In the genomic region with DNA sequence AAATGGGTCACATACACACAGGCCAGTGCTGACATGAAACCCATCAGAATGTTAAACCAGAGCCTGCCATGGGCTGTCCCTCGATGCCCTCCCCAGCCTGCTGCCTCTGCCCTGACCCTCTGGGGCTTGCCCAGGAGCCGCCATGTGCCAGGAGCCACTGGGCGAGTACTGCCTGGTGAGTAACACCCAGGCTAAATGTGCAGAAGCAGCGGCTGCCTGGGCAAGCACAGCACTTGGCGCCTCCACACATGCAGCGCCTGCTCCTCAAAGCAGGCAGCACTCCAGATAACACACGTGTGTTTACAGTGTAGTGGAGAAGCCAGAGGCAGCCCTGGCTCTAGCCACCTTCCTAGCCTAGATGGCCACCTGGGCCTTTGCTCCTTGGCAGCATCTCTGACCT, we compare ENCODE assay signal across 12 mouse cellular contexts. TPM values are rescaled to one million over a fixed set of nuclear protein-coding genes. Genes with fewer than 3 reads are reported as not detected.
A peak's percentile ranks its signal among the peaks of the same experiment; 100 is the strongest.
DNase-seq lines count a peak whose midpoint lies in the region; ATAC-seq and TF ChIP-seq lines count a peak whose summit lies in the region.
"Had no signal": no experiment of that assay in that cellular context is flagged by ENCODE, and none has a peak within 500 bp of the region (broad histone marks: within the 10 kb centered on the region; RNA-seq: fewer than 3 reads in every experiment).

No protein-coding gene starts in this region.

- intact Hi-C loops in left cerebral cortex, adult 2 months (cut with DNase I): no loop called here

- TF ChIP-seq CTCF in left cerebral cortex, adult 2 months (IDR thresholded peaks at IDR 0.05): no peak
- no peak for TF ChIP-seq CTCF in heart, postnatal 0 days (IDR thresholded peaks at IDR 0.05; ENCODE audit: low read depth)

- peaks cover 72% of the 10 kb centered on the region for H3K4me1 ChIP-seq in heart, postnatal 0 days (ENCODE audit: control insufficient read depth, insufficient read depth)
- peaks cover 24% of the 10 kb centered on the region for H3K4me1 ChIP-seq in hindbrain, embryonic 14.5 days (replicated peaks; ENCODE audit: control insufficient read depth, insufficient read depth, low read length)
- H3K4me1 ChIP-seq: liver, embryonic 15.5 days had no signal

- no peak overlapping the region for H3K4me3 ChIP-seq in left cerebral cortex, adult 2 months
- no peak overlapping the region for H3K4me3 ChIP-seq in heart, postnatal 0 days (ENCODE audit: low read depth, low read length)
- H3K4me3 ChIP-seq in hindbrain, embryonic 14.5 days (replicated peaks; ENCODE audit: low read length): no peak overlapping the region
- H3K4me3 ChIP-seq: liver, embryonic 15.5 days; midbrain, embryonic 13.5 days had no signal

- no peak for TF ChIP-seq EP300 in heart, postnatal 0 days (IDR thresholded peaks at IDR 0.05; ENCODE audit: low read depth)

- H3K4me2 ChIP-seq in heart, postnatal 0 days (ENCODE audit: low read depth, low read length): no peak overlapping the region
- no peak overlapping the region for H3K4me2 ChIP-seq in hindbrain, embryonic 14.5 days (replicated peaks)
- H3K4me2 ChIP-seq: liver, embryonic 15.5 days; midbrain, embryonic 13.5 days had no signal

- H3K27me3 ChIP-seq in heart, postnatal 0 days (ENCODE audit: control insufficient read depth, insufficient read depth, low read length): no peaks in the 10 kb centered on the region
- no peaks in the 10 kb centered on the region for H3K27me3 ChIP-seq in hindbrain, embryonic 14.5 days (ENCODE audit: control insufficient read depth, insufficient read depth, low read length)
- H3K27me3 ChIP-seq: liver, embryonic 15.5 days; midbrain, embryonic 13.5 days had no signal

- 47% methylated on average over 7 of the region's 7 CpGs for WGBS in heart, postnatal 0 days
- 96% methylated on average over 7 of the region's 7 CpGs for WGBS in hindbrain, embryonic 14.5 days

- no peak overlapping the region for H3K27ac ChIP-seq in left cerebral cortex, adult 2 months
- peak overlapping the region; percentile 21; the same call in 1 of the 2 replicates for H3K27ac ChIP-seq in heart, postnatal 0 days (ENCODE audit: low read depth)
- no peak overlapping the region for H3K27ac ChIP-seq in hindbrain, embryonic 14.5 days
- H3K27ac ChIP-seq: liver, embryonic 15.5 days; midbrain, embryonic 13.5 days had no signal

- DNase-seq in cerebellum, adult 18-20 months: peak; percentile 46 to 53
- DNase-seq in left cerebral cortex, adult 18-20 months (ENCODE audit: low spot score in 2 of 2): peak; percentile 51
- DNase-seq in left cerebral cortex, adult 2 months (ENCODE audit: extremely low spot score in 1 of 2, low spot score in 2 of 2): no peak
- DNase-seq in gastrocnemius, adult 18-20 months (ENCODE audit: low spot score): peak; percentile 81
- DNase-seq in heart, postnatal 0 days (ENCODE audit: low spot score): peak; percentile 45
- no peak for DNase-seq in thymus, postnatal 25 days
- DNase-seq in hindbrain, embryonic 14.5 days (ENCODE audit: low spot score): no peak
- DNase-seq: kidney, adult 2 months had no signal

- H3K36me3 ChIP-seq in heart, postnatal 0 days (replicated peaks; ENCODE audit: control insufficient read depth, insufficient read depth, low read length): no peaks in the 10 kb centered on the region
- H3K36me3 ChIP-seq in hindbrain, embryonic 14.5 days (replicated peaks; ENCODE audit: control insufficient read depth, insufficient read depth): peaks cover 30% of the 10 kb centered on the region

- H3K9ac ChIP-seq in heart, postnatal 0 days (replicated peaks; ENCODE audit: low read depth, low read length): no peak overlapping the region
- no peak overlapping the region for H3K9ac ChIP-seq in hindbrain, embryonic 14.5 days
- H3K9ac ChIP-seq: liver, embryonic 15.5 days; midbrain, embryonic 13.5 days had no signal

- H3K9me3 ChIP-seq in heart, postnatal 0 days (replicated peaks; ENCODE audit: control insufficient read depth, low read length): no peaks in the 10 kb centered on the region
- no peaks in the 10 kb centered on the region for H3K9me3 ChIP-seq in hindbrain, embryonic 14.5 days (ENCODE audit: control insufficient read depth, low read length)
- H3K9me3 ChIP-seq: G1E; liver, embryonic 15.5 days; midbrain, embryonic 13.5 days had no signal

- ATAC-seq in cerebellum, adult (ENCODE audit: insufficient number of reproducible peaks, low FRiP score, low TSS enrichment): no peak
- no peak; the same call in 1 of the 2 replicates for ATAC-seq in heart, postnatal 0 days (ENCODE audit: insufficient read depth, low read depth)
- ATAC-seq in hindbrain, embryonic 14.5 days (ENCODE audit: low FRiP score): no peak
- ATAC-seq: midbrain, embryonic 13.5 days had no signal

RNA-seq across cellular contexts. Expression of gene Mtss1l, which starts 8.2 kb away (rescaled TPM):
- total RNA-seq in left cerebral cortex, adult 18-20 months (2021): 100 to 1,000 TPM; 208 to 219 TPM
- total RNA-seq in left cerebral cortex, adult 2 months (2021): 100 to 1,000 TPM; 207 to 234 TPM
- total RNA-seq in gastrocnemius, adult 18-20 months (2021): 100 to 1,000 TPM; 104 to 126 TPM
- 11.3 and 12.6 TPM in 2 replicates for total RNA-seq in heart, postnatal 0 days (2014; rRNA removed; ENCODE audit: low replicate concordance)
- 4.1 and 5.1 TPM in 2 replicates for polyA plus RNA-seq in heart, postnatal 0 days (2015; fragmentation: Nextera tagmentation; extraction: Ambion mirVana)
- 32.9 and 36.3 TPM in 2 replicates for polyA plus RNA-seq in hindbrain, embryonic 14.5 days (2014; fragmentation: Nextera tagmentation; extraction: Ambion mirVana)

Comparison
In these comparisons a context has a peak if more than half of its experiments do, and no peak if none do; other contexts are left out.
1. DNase-seq: peak in cerebellum, adult 18-20 months (2 of 2), left cerebral cortex, adult 18-20 months (2 of 2), gastrocnemius, adult 18-20 months (single experiment) and heart, postnatal 0 days (single experiment); none in left cerebral cortex, adult 2 months (0 of 2), thymus, postnatal 25 days (single experiment) and hindbrain, embryonic 14.5 days (single experiment).